Comparison of ENCODE assay signal across 18 mouse cellular contexts in the genomic region with DNA sequence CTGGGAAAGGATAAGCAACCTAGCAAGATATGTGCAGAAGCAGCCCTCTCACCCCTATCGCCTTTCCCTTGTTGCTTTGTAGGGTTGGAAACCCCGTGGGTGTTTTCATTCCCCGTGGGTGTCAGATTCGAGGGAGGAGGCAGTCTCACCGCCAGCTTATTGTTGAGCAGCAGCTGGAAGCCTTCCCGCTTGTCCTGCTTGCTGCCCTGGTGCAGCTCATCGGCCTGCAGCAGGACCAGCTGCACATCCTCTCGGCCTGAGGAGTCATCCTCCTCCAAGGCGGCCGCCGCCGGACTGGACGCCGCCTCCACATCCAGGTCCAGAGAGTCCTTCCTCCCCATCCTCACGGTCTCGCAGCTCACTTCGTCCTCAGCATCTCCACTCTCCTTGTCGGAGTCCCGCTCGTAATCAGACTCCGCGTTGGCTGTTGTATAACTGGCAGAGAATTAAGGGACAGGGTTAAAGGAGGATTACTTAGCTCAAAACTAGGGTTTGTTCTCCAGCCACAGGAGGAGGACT. TPM values are rescaled to one million over a fixed set of nuclear protein-coding genes. Genes with fewer than 3 reads are reported as not detected.
DNase-seq lines count a peak whose midpoint lies in the region; ATAC-seq and TF ChIP-seq lines count a peak whose summit lies in the region.
"Had no signal": no experiment of that assay in that cellular context is flagged by ENCODE, and none has a peak within 500 bp of the region (broad histone marks: within the 10 kb centered on the region; RNA-seq: fewer than 3 reads in every experiment).

No protein-coding gene starts in this region.

- H3K27ac ChIP-seq in heart, postnatal 0 days (ENCODE audit: low read depth), result no peak overlapping the region
- H3K27ac ChIP-seq in heart, embryonic 11.5 days (ENCODE audit: low read depth, low read length), result no peak overlapping the region
- peak overlapping the region; percentile 24; the same call in 1 of the 2 replicates for H3K27ac ChIP-seq in left cerebral cortex, adult 2 months
- H3K27ac ChIP-seq: hindbrain, embryonic 10.5 days had no signal

- H3K4me3 ChIP-seq in heart, postnatal 0 days (ENCODE audit: low read depth, low read length), result no peak overlapping the region
- H3K4me3 ChIP-seq in heart, embryonic 11.5 days (ENCODE audit: low read depth, low read length), result no peak overlapping the region
- no peak overlapping the region for H3K4me3 ChIP-seq in left cerebral cortex, adult 2 months
- H3K4me3 ChIP-seq: hindbrain, embryonic 10.5 days had no signal

- WGBS in heart, postnatal 0 days, result 72% methylated on average over 22 of the region's 22 CpGs
- WGBS in heart, embryonic 11.5 days (ENCODE audit: insufficient replicate concordance), result 80% methylated on average over 22 of the region's 22 CpGs

- H3K27me3 ChIP-seq in heart, postnatal 0 days (ENCODE audit: control insufficient read depth, insufficient read depth, low read length), result no peaks in the 10 kb centered on the region
- H3K27me3 ChIP-seq in heart, embryonic 11.5 days (ENCODE audit: control insufficient read depth, insufficient read depth, low read length), result no peaks in the 10 kb centered on the region

- no peak for ATAC-seq in heart, postnatal 0 days (ENCODE audit: insufficient read depth, low read depth)
- no peak for ATAC-seq in heart, embryonic 11.5 days (replicated peaks; ENCODE audit: insufficient number of reproducible peaks, low FRiP score, low TSS enrichment)

- peaks cover 83% of the 10 kb centered on the region for H3K36me3 ChIP-seq in heart, postnatal 0 days (replicated peaks; ENCODE audit: control insufficient read depth, insufficient read depth, low read length)
- H3K36me3 ChIP-seq in heart, embryonic 11.5 days (ENCODE audit: control insufficient read depth, insufficient read depth, low read length), result peaks cover 36% of the 10 kb centered on the region

- H3K4me1 ChIP-seq in heart, postnatal 0 days (ENCODE audit: control insufficient read depth, insufficient read depth), result no peaks in the 10 kb centered on the region
- H3K4me1 ChIP-seq in heart, embryonic 11.5 days (ENCODE audit: control insufficient read depth, insufficient read depth, low read length), result no peaks in the 10 kb centered on the region
- H3K4me1 ChIP-seq: hindbrain, embryonic 10.5 days had no signal

- intact Hi-C loops in left cerebral cortex, adult 2 months (cut with DNase I), result no loop called here
- intact Hi-C loops in left cerebral cortex, postnatal 10 days (cut with DNase I), result loop anchor here (10.0 kb wide), 1 partner anchor 278 kb away; no protein-coding TSS in a partner anchor

- H3K9ac ChIP-seq in heart, postnatal 0 days (replicated peaks; ENCODE audit: low read depth, low read length), result no peak overlapping the region
- no peak overlapping the region for H3K9ac ChIP-seq in heart, embryonic 11.5 days (ENCODE audit: low read depth, low read length)

- DNase-seq in heart, postnatal 0 days (ENCODE audit: low spot score), result peak; percentile 8
- no peak for DNase-seq in left cerebral cortex, adult 2 months (ENCODE audit: extremely low spot score in 1 of 2, low spot score in 2 of 2)
- no peak for DNase-seq in left cerebral cortex, postnatal 10 days (ENCODE audit: extremely low spot score in 1 of 2, low spot score in 2 of 2)
- DNase-seq in MN1 (ENCODE audit: low spot score), result peak; percentile 49
- peak; percentile 49 for DNase-seq in heart, postnatal 4 days
- no peak for DNase-seq in spleen, postnatal 36 days (ENCODE audit: low spot score in 2 of 2)
- DNase-seq: adrenal gland, adult 2 months; cerebellum, postnatal 10 days; gastrocnemius, postnatal 36 days; left cerebral cortex, postnatal 4 days; lung, adult 18-20 months; lung, postnatal 36 days; thymus, adult 18-20 months had no signal

- TF ChIP-seq EP300 in heart, postnatal 0 days (IDR thresholded peaks at IDR 0.05; ENCODE audit: low read depth), result no peak

- no peaks in the 10 kb centered on the region for H3K9me3 ChIP-seq in heart, postnatal 0 days (replicated peaks; ENCODE audit: control insufficient read depth, low read length)
- H3K9me3 ChIP-seq in heart, embryonic 11.5 days (replicated peaks; ENCODE audit: control insufficient read depth, low read length), result peaks cover 2% of the 10 kb centered on the region

- no peak for TF ChIP-seq CTCF in heart, postnatal 0 days (IDR thresholded peaks at IDR 0.05; ENCODE audit: low read depth)
- TF ChIP-seq CTCF in left cerebral cortex, adult 2 months (IDR thresholded peaks at IDR 0.05), result no peak

- no peak overlapping the region for H3K4me2 ChIP-seq in heart, postnatal 0 days (ENCODE audit: low read depth, low read length)
- H3K4me2 ChIP-seq in heart, embryonic 11.5 days, result no peak overlapping the region

RNA-seq across cellular contexts. Expression of gene Rmdn3, which starts 9.6 kb away (rescaled TPM):
- total RNA-seq in heart, postnatal 0 days (2014; rRNA removed; ENCODE audit: low replicate concordance), result 17.0 and 24.2 TPM in 2 replicates
- 14.4 and 14.6 TPM in 2 replicates for polyA plus RNA-seq in heart, postnatal 0 days (2015; fragmentation: Nextera tagmentation; extraction: Ambion mirVana)
- 30.3 and 33.3 TPM in 2 replicates for polyA plus RNA-seq in heart, embryonic 11.5 days (2014; fragmentation: Nextera tagmentation; extraction: Ambion mirVana)
- total RNA-seq in left cerebral cortex, adult 2 months (2021), result 10 to 100 TPM; 62.4 to 62.9 TPM
- 10 to 100 TPM; 43.2 to 48.4 TPM for total RNA-seq in left cerebral cortex, postnatal 10 days (2021)
- 10 to 100 TPM; 16.2 to 18.9 TPM for total RNA-seq in heart, postnatal 4 days (2021)

RNA-seq across cellular contexts. Expression of gene Gchfr, which starts 20.4 kb away (rescaled TPM):
- total RNA-seq in heart, postnatal 0 days (2014; rRNA removed; ENCODE audit: low replicate concordance), result 1.5 and 12.0 TPM in 2 replicates
- 5.6 and 5.7 TPM in 2 replicates for polyA plus RNA-seq in heart, postnatal 0 days (2015; fragmentation: Nextera tagmentation; extraction: Ambion mirVana)
- polyA plus RNA-seq in heart, embryonic 11.5 days (2014; fragmentation: Nextera tagmentation; extraction: Ambion mirVana), result 6.4 and 7.4 TPM in 2 replicates
- not detected for total RNA-seq in left cerebral cortex, adult 2 months (2021)
- under 1 TPM in 1 of 2 experiments, not detected in 1; 0.59 TPM for total RNA-seq in left cerebral cortex, postnatal 10 days (2021)
- total RNA-seq in heart, postnatal 4 days (2021), result 1 to 10 TPM; 2.2 to 2.3 TPM
- total RNA-seq: gastrocnemius, postnatal 36 days; layer of hippocampus, postnatal 14 days; left cerebral cortex, postnatal 4 days; MEL had no signal

RNA-seq across cellular contexts. Expression of gene Gm14137, which starts 27.1 kb away (rescaled TPM):
- not detected in 2 replicates for total RNA-seq in heart, postnatal 0 days (2014; rRNA removed; ENCODE audit: low replicate concordance)
- polyA plus RNA-seq in heart, postnatal 0 days (2015; fragmentation: Nextera tagmentation; extraction: Ambion mirVana), result 0.07 and 0.12 TPM in 2 replicates
- polyA plus RNA-seq in heart, embryonic 11.5 days (2014; fragmentation: Nextera tagmentation; extraction: Ambion mirVana), result 0.25 TPM in 1 of 2 replicates, not detected in the other
- not detected for total RNA-seq in left cerebral cortex, adult 2 months (2021)
- not detected for total RNA-seq in left cerebral cortex, postnatal 10 days (2021)
- not detected for total RNA-seq in heart, postnatal 4 days (2021)
- total RNA-seq: gastrocnemius, postnatal 36 days; layer of hippocampus, postnatal 14 days; left cerebral cortex, postnatal 4 days; liver, adult 2 months; MEL had no signal
- polyA plus RNA-seq: liver, adult 2 months had no signal

RNA-seq across cellular contexts. Expression of gene Rad51, which starts 34.6 kb away (rescaled TPM):
- 2.7 and 10.9 TPM in 2 replicates for total RNA-seq in heart, postnatal 0 days (2014; rRNA removed; ENCODE audit: low replicate concordance)
- 7.7 and 8.1 TPM in 2 replicates for polyA plus RNA-seq in heart, postnatal 0 days (2015; fragmentation: Nextera tagmentation; extraction: Ambion mirVana)
- 33.4 and 39.6 TPM in 2 replicates for polyA plus RNA-seq in heart, embryonic 11.5 days (2014; fragmentation: Nextera tagmentation; extraction: Ambion mirVana)
- under 1 TPM; 0.82 to 0.97 TPM for total RNA-seq in left cerebral cortex, adult 2 months (2021)
- total RNA-seq in left cerebral cortex, postnatal 10 days (2021), result 1 to 10 TPM; 2.8 to 3.6 TPM
- 10 to 100 TPM; 16.7 to 18.4 TPM for total RNA-seq in heart, postnatal 4 days (2021)

Comparison
In these comparisons a context has a peak if more than half of its experiments do, and no peak if none do; other contexts are left out.
1. DNase-seq: peak in heart, postnatal 0 days (single experiment), MN1 (single experiment) and heart, postnatal 4 days (single experiment); none in left cerebral cortex, adult 2 months (0 of 2), left cerebral cortex, postnatal 10 days (0 of 2) and spleen, postnatal 36 days (0 of 2).